ENCODE assay signal across 11 mouse cellular contexts in genomic region chr2:52623921-52624404, GRCm38 (mm10). TPM values are rescaled to one million over a fixed set of nuclear protein-coding genes. Genes with fewer than 3 reads are reported as not detected.
DNase-seq lines count a peak whose midpoint lies in the region; ATAC-seq and TF ChIP-seq lines count a peak whose summit lies in the region.
"Had no signal": no experiment of that assay in that cellular context is flagged by ENCODE, and none has a peak within 500 bp of the region (broad histone marks: within the 10 kb centered on the region; RNA-seq: fewer than 3 reads in every experiment).

No protein-coding gene starts in this region.

- TF ChIP-seq CTCF in intestine, postnatal 0 days (IDR thresholded peaks at IDR 0.05; ENCODE audit: low read depth) = no peak
- TF ChIP-seq CTCF in gastrocnemius, adult 2 months (IDR thresholded peaks at IDR 0.05) = no peak

- no peak overlapping the region for H3K9ac ChIP-seq in intestine, embryonic 15.5 days
- H3K9ac ChIP-seq in intestine, postnatal 0 days (ENCODE audit: low read depth, low read length) = no peak overlapping the region
- no peak overlapping the region for H3K9ac ChIP-seq in embryonic facial prominence, embryonic 14.5 days (ENCODE audit: low read depth, low read length)
- H3K9ac ChIP-seq in forebrain, embryonic 16.5 days (replicated peaks; ENCODE audit: low read depth, low read length) = no peak overlapping the region
- no peak overlapping the region for H3K9ac ChIP-seq in limb, embryonic 15.5 days
- H3K9ac ChIP-seq: embryonic facial prominence, embryonic 15.5 days; liver, embryonic 14.5 days had no signal

- intact Hi-C loops in gastrocnemius, adult 2 months (cut with DNase I) = no loop called here

- ATAC-seq in intestine, embryonic 15.5 days = no peak
- no peak for ATAC-seq in intestine, postnatal 0 days
- ATAC-seq in embryonic facial prominence, embryonic 14.5 days (ENCODE audit: low read depth) = peak; percentile 47; the same call in 1 of the 2 replicates
- ATAC-seq in forebrain, embryonic 16.5 days = peak; percentile 51
- no peak for ATAC-seq in limb, embryonic 15.5 days (ENCODE audit: insufficient number of reproducible peaks, low FRiP score, low TSS enrichment, low read depth)
- ATAC-seq: inflammation-experienced regulatory T-cells, adult 6 months had no signal

- no peak overlapping the region for H3K4me3 ChIP-seq in intestine, embryonic 15.5 days (replicated peaks)
- no peak overlapping the region for H3K4me3 ChIP-seq in intestine, postnatal 0 days (ENCODE audit: low read depth, low read length)
- H3K4me3 ChIP-seq in embryonic facial prominence, embryonic 14.5 days (ENCODE audit: low read depth, low read length) = no peak overlapping the region
- H3K4me3 ChIP-seq in forebrain, embryonic 16.5 days (replicated peaks; ENCODE audit: low read length) = no peak overlapping the region
- H3K4me3 ChIP-seq in limb, embryonic 15.5 days = no peak overlapping the region
- H3K4me3 ChIP-seq in gastrocnemius, adult 2 months = no peak overlapping the region
- H3K4me3 ChIP-seq: embryonic facial prominence, embryonic 15.5 days had no signal

- H3K36me3 ChIP-seq in intestine, embryonic 15.5 days = no peaks in the 10 kb centered on the region
- H3K36me3 ChIP-seq in intestine, postnatal 0 days (ENCODE audit: control insufficient read depth, insufficient read depth) = no peaks in the 10 kb centered on the region
- H3K36me3 ChIP-seq in embryonic facial prominence, embryonic 14.5 days (ENCODE audit: control insufficient read depth, insufficient read depth, low read length) = no peaks in the 10 kb centered on the region
- no peaks in the 10 kb centered on the region for H3K36me3 ChIP-seq in forebrain, embryonic 16.5 days (ENCODE audit: control insufficient read depth, insufficient read depth)
- no peaks in the 10 kb centered on the region for H3K36me3 ChIP-seq in limb, embryonic 15.5 days
- H3K36me3 ChIP-seq: embryonic facial prominence, embryonic 15.5 days had no signal

- H3K27me3 ChIP-seq in intestine, embryonic 15.5 days (replicated peaks) = no peaks in the 10 kb centered on the region
- no peaks in the 10 kb centered on the region for H3K27me3 ChIP-seq in intestine, postnatal 0 days (replicated peaks; ENCODE audit: control insufficient read depth, insufficient read depth, low read length)
- H3K27me3 ChIP-seq in embryonic facial prominence, embryonic 14.5 days (replicated peaks; ENCODE audit: control insufficient read depth, insufficient read depth, low read length) = no peaks in the 10 kb centered on the region
- H3K27me3 ChIP-seq in forebrain, embryonic 16.5 days (replicated peaks; ENCODE audit: control insufficient read depth, insufficient read depth, low read length) = no peaks in the 10 kb centered on the region
- H3K27me3 ChIP-seq in limb, embryonic 15.5 days = no peaks in the 10 kb centered on the region
- H3K27me3 ChIP-seq: embryonic facial prominence, embryonic 15.5 days had no signal

- H3K9me3 ChIP-seq in intestine, embryonic 15.5 days = no peaks in the 10 kb centered on the region
- H3K9me3 ChIP-seq in intestine, postnatal 0 days (ENCODE audit: control insufficient read depth) = no peaks in the 10 kb centered on the region
- no peaks in the 10 kb centered on the region for H3K9me3 ChIP-seq in embryonic facial prominence, embryonic 14.5 days (ENCODE audit: control insufficient read depth, low read length)
- no peaks in the 10 kb centered on the region for H3K9me3 ChIP-seq in forebrain, embryonic 16.5 days (ENCODE audit: control insufficient read depth, low read length)
- no peaks in the 10 kb centered on the region for H3K9me3 ChIP-seq in limb, embryonic 15.5 days
- H3K9me3 ChIP-seq: embryonic facial prominence, embryonic 15.5 days had no signal

- H3K27ac ChIP-seq in intestine, embryonic 15.5 days = peak overlapping the region; percentile 39
- H3K27ac ChIP-seq in intestine, postnatal 0 days (ENCODE audit: low read depth, low read length) = no peak overlapping the region
- H3K27ac ChIP-seq in embryonic facial prominence, embryonic 14.5 days (replicated peaks; ENCODE audit: low read depth, low read length) = no peak overlapping the region
- H3K27ac ChIP-seq in forebrain, embryonic 16.5 days (ENCODE audit: low read length) = no peak overlapping the region
- H3K27ac ChIP-seq in limb, embryonic 15.5 days = 0 out of 2 replicates have a peak overlapping the region, but pooled peaks have one; percentile 17
- H3K27ac ChIP-seq in gastrocnemius, adult 2 months = no peak overlapping the region
- H3K27ac ChIP-seq: embryonic facial prominence, embryonic 15.5 days; liver, embryonic 14.5 days had no signal

- H3K4me1 ChIP-seq in intestine, embryonic 15.5 days (replicated peaks) = peaks cover 10% of the 10 kb centered on the region
- no peaks in the 10 kb centered on the region for H3K4me1 ChIP-seq in intestine, postnatal 0 days (replicated peaks; ENCODE audit: control insufficient read depth, insufficient read depth, low read length)
- H3K4me1 ChIP-seq in embryonic facial prominence, embryonic 14.5 days (ENCODE audit: control insufficient read depth, insufficient read depth, low read length) = no peaks in the 10 kb centered on the region
- H3K4me1 ChIP-seq in forebrain, embryonic 16.5 days (replicated peaks; ENCODE audit: control insufficient read depth, insufficient read depth, low read length) = 0 out of 2 replicates have a peak, but pooled peaks cover 2% of the 10 kb centered on the region
- H3K4me1 ChIP-seq in limb, embryonic 15.5 days = peaks cover 9% of the 10 kb centered on the region

- no peak overlapping the region for H3K4me2 ChIP-seq in intestine, embryonic 15.5 days (replicated peaks)
- no peak overlapping the region for H3K4me2 ChIP-seq in intestine, postnatal 0 days (replicated peaks; ENCODE audit: low read depth)
- no peak overlapping the region for H3K4me2 ChIP-seq in embryonic facial prominence, embryonic 14.5 days (ENCODE audit: low read depth, low read length)
- no peak overlapping the region for H3K4me2 ChIP-seq in forebrain, embryonic 16.5 days (ENCODE audit: low read length)
- H3K4me2 ChIP-seq in limb, embryonic 15.5 days = no peak overlapping the region
- H3K4me2 ChIP-seq: embryonic facial prominence, embryonic 15.5 days had no signal

- peak; percentile 30 for DNase-seq in embryonic facial prominence, embryonic 14.5 days (ENCODE audit: low spot score)
- DNase-seq in gastrocnemius, postnatal 10 days = no peak
- DNase-seq in gastrocnemius, adult 8-10 months (ENCODE audit: low spot score in 2 of 2) = no peak
- DNase-seq in gastrocnemius, adult 2 months = no peak

- WGBS in intestine, embryonic 15.5 days = 45% methylated on average over 7 of the region's 7 CpGs
- 44% methylated on average over 7 of the region's 7 CpGs for WGBS in intestine, postnatal 0 days
- WGBS in embryonic facial prominence, embryonic 14.5 days = 41% methylated on average over 7 of the region's 7 CpGs
- WGBS in forebrain, embryonic 16.5 days = 13% methylated on average over 7 of the region's 7 CpGs
- 28% methylated on average over 7 of the region's 7 CpGs for WGBS in limb, embryonic 15.5 days

RNA-seq across cellular contexts. Expression of gene Cacnb4, which starts 52.7 kb away (rescaled TPM):
- 0.83 and 0.89 TPM in 2 replicates for polyA plus RNA-seq in intestine, embryonic 15.5 days (2015; fragmentation: Nextera tagmentation; extraction: Ambion mirVana)
- polyA plus RNA-seq in intestine, postnatal 0 days (2015; fragmentation: Nextera tagmentation; extraction: Ambion mirVana) = 0.50 and 0.51 TPM in 2 replicates
- polyA plus RNA-seq in embryonic facial prominence, embryonic 14.5 days (2014; fragmentation: Nextera tagmentation; extraction: Ambion mirVana) = 1.4 and 3.1 TPM in 2 replicates
- polyA plus RNA-seq in forebrain, embryonic 16.5 days (2015; fragmentation: Nextera tagmentation; extraction: Ambion mirVana) = 14.1 and 14.7 TPM in 2 replicates
- polyA plus RNA-seq in limb, embryonic 15.5 days (2015; fragmentation: Nextera tagmentation; extraction: Ambion mirVana) = 0.63 and 1.6 TPM in 2 replicates
- total RNA-seq in gastrocnemius, postnatal 10 days (2021) = 1 to 10 TPM in 1 of 2 experiments, under 1 TPM in 1; 0.73 to 1.6 TPM
- under 1 TPM; 0.07 to 0.70 (median 0.41) TPM for total RNA-seq in gastrocnemius, adult 8-10 months (2022)
- under 1 TPM; 0.20 to 0.31 TPM for total RNA-seq in gastrocnemius, adult 2 months (2021)

Comparison
In these comparisons a context has a peak if more than half of its experiments do, and no peak if none do; other contexts are left out.
1. H3K27ac ChIP-seq: peak in intestine, embryonic 15.5 days (single experiment) and limb, embryonic 15.5 days (single experiment); none in intestine, postnatal 0 days (single experiment), embryonic facial prominence, embryonic 14.5 days (single experiment), forebrain, embryonic 16.5 days (single experiment) and gastrocnemius, adult 2 months (single experiment).
2. ATAC-seq: peak in embryonic facial prominence, embryonic 14.5 days (single experiment) and forebrain, embryonic 16.5 days (single experiment); none in intestine, embryonic 15.5 days (single experiment), intestine, postnatal 0 days (single experiment) and limb, embryonic 15.5 days (single experiment).